Mouse (Mus musculus) liver, postnatal 0 days (tissue): ENCODE results near the gene Bspry.

Experiments used
- CTCF ChIP-seq: sonication (generic); IDR thresholded peaks from 2 replicates; pipeline ENCODE4 v1.5.1; 2016; ENCODE audit warnings: antibody characterized with exemption, low read depth
- EP300 ChIP-seq: IDR thresholded peaks from 2 replicates; pipeline ENCODE4 v1.6.1; 2016; ENCODE audit warnings: antibody characterized with exemption, low read depth, mild to moderate bottlenecking

DNA sequence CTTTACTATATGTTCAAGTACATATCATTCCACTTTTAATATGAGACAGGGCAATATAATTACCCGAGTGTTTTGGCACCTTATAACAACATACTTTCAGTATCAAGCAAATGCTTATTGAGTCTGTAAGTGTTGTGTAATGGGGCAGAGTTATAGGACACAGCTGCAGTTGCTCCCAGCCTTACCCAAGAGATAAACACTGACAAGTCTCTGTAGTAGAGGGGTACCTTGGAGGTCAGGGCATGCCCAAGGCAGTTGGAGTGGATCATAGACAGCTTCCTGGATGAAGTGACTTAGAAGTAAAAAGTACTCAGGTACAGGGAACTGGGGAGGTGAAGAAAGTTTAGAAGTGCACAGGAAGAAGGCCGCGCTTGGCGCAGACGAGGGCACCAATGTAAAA lies 7.3 kb downstream of the Bspry start:
- TF ChIP-seq CTCF (no peak), EP300 (no peak)
